Mouse (Mus musculus) layer of hippocampus, postnatal 10 days (tissue): Measurements from ENCODE around the gene Slc35f3. TPM values are rescaled to one million over a fixed set of nuclear protein-coding genes. Genes with fewer than 3 reads are reported as not detected.

ENCODE experiments used
- DNase-seq, 2 experiments: peaks; one replicate each; pipeline ENCODE4 v3.0.0; 2021; ENCODE audit warnings: low spot score in 2 of 2
- total RNA-seq, 2 experiments: library from RNA; stranded (reverse); gene quantifications; 2 replicates each; pipeline ENCODE4 v1.2.3; 2021

Slc35f3 gene
- total RNA-seq, 2 experiments from 2014 or later: 30.4 to 31.0 TPM

DNA sequence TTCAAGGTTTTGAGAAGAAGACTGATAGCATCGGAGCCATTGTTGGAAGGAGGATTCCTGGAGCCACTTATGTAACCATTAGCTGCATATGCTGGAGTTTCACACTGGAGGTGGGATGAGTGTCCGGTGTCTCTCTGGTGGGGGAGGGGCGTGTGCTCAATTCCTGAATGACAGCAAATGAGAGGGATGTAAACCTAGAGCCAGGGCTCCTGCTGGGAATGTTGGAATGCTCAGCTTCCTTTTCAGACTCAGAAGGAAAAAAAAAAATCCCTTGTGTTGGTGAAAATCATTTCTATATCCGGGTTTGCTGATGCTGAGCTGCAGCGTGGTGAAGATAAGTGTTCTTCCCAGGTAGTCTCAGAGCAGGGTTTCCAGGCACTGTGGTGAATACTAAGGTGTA, 29.4 kb downstream of the Slc35f3 start:
- DNase-seq: no peak

DNA sequence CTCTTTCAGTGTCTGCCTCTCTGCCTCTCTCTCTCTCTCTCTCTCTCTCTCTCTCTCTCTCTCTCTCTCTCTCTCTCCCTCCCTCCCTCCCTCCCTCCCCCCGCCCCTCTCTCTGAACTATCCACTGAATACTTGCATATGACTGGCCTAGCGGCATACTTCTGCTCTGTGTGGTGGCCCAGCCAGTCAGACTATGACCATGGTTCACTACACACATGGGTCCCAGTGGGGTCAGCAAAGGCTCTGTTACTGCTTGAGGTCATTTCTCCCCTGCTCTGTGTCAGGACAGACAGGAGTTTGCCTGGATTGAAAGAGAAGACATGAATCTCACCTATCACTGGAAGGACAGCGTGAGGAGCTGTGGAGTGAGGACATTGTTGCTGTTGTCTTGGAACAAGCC, 40.5 kb downstream of the Slc35f3 start:
- DNase-seq: no peak

DNA sequence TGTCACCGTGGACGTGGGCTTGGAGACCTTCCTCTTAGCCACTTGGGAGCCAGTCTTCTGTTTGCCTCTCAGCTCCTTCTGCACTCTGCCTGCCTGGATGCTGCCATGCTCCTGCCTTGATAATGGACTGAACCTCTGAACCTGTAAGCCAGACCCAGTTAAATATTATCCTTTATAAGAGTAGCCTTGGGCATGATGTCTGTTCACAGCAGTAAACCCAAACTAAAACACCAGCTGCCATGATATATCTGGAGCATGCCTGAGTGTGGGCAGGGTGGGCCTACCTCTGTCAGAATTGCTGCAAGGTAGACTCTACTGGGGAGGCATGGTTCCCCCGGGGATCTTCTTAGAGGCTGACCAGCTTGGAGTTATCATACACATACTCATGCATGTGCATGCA, 41.0 kb downstream of the Slc35f3 start:
- DNase-seq: no peak

DNA sequence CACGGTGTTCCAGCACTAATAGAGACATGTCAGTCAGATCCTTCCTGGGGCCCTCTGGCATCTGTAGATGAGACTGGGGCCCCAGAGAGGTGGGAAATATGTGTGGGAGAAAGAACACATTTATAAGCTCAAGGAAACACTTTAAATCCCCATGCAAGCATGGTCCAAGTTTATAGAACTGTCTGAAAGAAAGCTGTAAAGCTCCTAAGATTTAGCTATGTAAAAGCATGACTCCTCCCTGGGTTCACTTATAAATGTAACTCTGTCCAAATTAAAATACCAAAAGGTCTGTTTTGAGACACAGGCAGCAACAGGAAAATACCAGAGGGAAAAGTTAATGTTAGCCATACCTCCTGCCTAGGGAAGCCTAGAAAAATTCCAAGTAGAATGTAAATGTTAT, 42.8 kb downstream of the Slc35f3 start:
- DNase-seq: no peak

DNA sequence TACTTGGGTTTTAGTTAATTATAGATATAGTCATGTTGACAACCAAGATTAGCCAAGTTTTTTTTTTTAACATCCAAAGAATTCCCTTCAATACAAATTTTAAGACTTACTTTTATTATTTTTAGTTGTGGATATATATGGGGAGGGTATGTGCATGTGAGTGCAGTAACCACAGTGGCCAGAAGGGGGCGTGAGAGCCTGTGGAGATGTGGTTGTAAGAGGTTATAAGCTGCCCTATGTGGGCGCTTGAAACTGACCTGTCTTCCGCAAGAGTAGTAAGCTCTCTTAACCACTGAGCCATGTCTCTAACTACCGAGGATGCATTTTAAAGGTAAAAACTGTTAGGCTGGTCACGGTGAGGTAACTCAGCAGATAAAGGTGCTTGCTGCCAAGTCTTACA, 45.1 kb downstream of the Slc35f3 start:
- DNase-seq: no peak

DNA sequence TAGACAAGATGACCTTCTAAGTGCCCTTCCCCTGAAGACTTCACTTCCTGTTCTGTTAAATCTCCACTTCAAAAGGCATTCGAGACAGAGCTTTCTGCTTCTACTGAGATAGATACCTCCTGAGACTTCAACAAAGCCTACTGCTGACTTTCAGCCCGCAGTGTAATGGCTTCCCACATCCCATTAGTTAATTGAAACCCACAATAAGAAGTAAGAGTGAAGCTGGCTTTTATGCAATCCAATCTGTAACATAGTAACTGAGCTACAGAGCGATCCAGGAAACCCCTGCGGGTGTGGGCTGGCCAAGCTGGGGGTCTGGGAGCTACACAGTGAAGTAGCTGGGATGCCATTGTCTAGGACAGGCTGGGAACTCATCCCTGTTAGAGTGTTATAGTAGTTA, 46.7 kb downstream of the Slc35f3 start:
- no peak for DNase-seq

DNA sequence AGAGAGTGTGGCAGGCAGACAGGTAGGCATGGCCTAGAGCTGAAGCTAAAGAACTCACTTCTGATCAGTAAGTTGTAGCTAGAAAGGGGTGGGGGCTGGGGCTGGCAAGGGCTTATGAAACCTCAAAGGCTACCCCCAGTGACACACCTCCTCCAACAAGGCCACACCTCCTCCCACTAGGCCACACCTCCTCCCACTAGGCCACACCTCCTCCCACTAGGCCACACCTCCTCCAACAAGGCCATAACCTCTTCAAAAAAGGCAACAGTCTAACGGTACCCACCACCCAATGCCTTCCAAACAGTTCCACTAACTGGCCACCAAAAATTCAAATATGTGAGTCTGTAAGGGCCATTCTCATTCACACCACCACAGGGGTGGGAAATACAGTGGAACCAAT, 54.9 kb downstream of the Slc35f3 start:
- no peak for DNase-seq

DNA sequence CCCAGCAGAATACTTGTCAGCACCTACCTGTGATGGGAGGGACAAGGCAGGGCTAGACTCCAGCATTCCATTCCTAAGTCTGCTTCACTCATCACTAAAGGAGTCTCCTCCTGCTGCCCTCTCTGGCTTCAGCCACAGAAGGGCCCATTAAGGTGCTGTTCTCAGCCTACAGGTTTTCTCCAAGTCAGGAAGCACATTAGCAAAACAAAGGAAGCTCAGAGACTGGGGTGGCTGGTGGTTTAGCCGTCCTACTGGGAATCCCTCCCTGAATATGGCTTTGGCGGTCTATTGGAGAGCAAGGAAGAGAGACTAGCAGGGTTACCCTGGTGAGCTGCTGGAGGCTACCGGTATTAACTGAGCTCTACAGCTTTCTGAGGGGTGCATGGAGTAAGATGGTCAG, 59.6 kb downstream of the Slc35f3 start:
- DNase-seq: no peak

DNA sequence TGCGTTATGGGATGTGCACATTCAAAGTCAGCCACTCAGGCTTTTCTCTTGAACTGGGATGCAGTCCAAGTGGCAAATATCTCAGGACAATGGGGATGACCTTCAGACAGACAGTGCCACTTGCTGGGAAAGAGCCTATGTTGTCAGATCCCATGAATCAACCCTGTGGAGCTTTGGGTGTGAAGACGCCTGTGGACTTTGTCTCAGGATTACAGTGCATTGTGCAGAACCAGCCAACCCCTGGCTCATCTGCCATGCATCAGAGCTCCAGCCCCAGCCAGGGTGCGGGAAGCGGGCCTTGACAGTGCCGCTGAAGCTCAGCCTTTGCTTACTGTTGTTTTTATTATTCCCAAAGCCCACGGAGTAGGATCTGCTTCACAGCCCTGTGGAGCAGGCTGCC, 60.9 kb downstream of the Slc35f3 start:
- DNase-seq: no peak

DNA sequence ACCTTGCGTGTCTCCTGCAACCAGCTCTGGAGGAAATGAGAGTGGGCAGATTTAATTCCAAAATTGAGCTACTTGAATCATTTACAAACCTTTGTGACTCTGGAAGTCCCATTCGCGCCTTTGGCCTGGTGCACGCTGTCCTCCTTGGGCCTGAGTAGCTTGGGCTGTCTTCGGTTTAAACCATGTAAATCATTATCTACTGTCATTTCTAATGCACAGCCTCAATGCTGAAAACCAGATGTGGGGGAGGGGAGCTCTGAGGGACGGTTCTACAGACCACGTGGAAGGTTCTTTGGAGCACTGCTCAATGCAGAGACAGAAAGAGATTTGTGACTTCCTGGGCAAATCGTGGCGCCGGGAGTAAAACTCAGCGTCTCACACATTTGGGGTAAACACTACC, 61.7 kb downstream of the Slc35f3 start:
- DNase-seq: no peak

DNA sequence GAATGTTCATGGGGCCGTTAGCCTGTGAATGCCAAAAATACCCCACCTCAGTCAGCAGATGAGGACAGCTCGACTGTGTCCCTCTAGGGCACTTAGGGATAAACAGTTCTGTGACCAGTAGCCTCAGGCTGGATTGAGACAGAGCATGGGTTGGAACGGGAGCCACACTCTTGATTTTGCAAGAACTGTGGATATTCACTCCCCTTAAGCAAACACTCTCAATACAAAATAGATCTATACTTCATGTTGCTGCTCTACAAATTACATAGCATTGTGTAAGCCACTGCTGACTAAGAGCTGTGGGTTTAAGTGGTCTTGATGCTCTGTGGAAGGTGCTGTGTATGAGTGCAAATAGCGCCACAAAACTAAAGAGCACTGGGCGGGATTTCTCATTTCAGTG, 62.3 kb downstream of the Slc35f3 start:
- DNase-seq: no peak

DNA sequence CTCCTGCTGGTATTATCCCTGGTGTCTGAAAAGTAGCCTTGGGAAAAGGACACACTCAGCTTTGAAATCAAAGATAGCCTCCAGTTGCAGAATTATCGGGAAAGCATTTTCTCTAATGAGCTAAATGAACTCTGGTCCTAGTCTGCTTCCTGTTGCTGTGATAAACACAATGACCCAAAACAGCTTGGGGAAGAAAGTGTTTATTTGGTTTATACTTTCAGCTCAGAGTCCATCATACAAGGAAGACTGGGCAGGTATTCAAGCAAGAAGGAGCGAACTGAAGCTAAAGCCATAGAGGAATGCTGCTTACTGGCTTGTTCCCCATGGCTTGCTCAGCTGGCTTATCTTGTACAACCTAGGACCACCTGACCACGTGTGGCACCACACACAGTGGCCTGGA, 67.9 kb downstream of the Slc35f3 start:
- no peak for DNase-seq

DNA sequence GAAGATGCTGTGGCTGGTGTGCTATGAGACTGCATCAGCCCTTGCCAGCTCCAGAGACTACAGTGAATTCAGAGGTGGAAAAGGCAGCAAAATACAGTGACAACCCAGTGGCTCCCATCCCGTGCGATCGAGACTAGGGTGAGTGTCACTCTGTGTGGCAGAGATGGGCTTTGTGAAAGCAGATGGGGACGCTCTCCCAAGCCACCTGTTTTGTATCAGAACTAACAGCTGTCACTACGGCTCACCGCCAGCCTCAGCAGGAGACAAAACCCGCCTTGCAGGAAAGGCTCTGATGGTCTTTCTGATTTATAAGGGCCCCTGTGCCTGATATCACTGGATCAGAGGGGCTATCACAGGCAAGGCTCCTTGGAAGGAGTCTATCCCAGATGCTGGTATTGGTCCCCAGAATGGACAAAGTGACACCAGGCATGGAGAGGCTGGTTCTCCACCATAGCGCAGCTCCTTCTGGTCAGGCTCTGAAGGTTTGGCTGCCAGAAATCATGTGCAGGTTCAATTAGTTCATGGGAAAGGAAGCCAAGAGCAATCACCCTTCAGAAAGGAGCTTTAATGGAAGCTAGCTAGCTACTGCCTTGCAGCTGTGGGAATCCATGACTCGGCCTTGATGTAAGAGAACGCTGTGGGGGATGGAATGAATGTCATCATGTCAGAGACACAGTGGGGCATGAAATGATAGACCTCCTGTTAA, 70.1 kb downstream of the Slc35f3 start:
- peak; percentile 67 to 71 for DNase-seq

DNA sequence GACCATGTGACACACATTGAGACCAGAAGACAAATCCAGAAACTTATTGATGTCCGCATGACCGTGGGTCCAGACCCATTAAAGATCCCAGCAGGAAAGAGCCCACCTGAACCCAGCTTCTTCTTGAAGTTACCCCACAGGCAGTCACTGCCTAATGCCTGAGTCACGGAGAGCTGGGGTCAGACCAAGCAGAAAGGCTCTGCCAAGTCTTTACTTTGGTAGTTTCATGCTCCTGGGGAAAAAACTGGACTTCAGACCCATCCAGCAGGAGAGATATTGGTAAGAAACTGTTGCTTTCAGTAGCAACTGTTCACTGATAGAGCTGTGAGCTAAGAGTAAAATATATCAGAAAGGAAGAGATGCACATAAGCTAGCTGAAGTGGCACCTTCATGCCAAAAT, 73.5 kb downstream of the Slc35f3 start:
- no peak for DNase-seq

DNA sequence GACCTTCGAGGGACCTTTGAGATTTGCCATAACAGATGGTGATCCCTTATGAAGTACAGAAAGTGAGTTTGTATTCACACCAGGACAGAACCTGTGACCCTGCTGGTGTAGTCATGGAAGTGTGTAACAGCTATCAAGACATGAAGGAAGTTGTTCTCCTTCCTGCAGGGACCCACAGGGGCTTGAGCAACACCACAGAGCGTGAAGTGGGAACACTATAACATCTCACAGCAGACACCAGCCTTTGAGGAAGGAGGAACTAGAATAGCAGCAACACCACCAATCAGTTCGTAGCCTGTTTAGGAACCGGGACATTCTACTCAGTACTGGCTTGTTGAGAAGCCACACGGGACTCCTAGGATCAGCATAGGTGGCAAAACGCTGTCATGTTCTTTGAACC, 81.2 kb downstream of the Slc35f3 start:
- DNase-seq: no peak

DNA sequence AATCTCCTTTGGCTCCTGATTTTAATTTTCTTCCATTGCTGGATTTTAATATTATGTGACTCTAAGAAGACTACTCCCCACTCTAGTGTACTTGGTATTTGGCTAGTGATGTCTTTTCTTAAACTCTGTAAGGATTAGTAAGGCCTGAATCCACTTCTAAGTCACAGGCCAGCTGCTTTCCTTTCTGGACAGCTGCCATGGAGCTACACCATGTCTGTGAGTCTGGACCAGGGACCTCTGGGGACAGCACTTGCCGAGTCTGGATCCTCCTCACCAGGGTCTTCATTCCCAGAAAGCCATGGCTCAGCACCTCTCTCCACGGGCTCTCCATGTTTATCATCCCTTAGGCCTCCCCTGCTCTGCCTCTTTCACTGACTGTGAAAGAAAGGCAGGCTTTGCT, 81.8 kb downstream of the Slc35f3 start:
- DNase-seq: no peak

DNA sequence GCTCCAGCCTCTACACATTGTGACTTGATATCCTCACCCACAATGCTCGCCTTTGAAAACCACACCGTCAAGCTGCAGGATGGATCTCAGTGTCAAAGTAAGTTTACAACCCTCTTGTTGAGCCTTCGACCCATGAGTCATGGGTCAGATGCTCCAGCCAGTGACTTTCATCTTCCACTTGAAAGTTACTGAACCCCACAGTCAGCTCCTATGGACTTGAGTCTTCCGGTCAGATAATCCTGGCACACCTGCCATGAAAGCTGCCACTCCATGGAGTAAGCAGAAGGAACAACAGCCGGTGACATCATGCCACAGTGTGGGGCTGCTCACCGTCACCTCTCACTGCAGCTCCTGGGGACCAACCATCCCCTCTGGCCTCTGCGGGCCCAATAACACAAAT, 82.9 kb downstream of the Slc35f3 start:
- no peak for DNase-seq

DNA sequence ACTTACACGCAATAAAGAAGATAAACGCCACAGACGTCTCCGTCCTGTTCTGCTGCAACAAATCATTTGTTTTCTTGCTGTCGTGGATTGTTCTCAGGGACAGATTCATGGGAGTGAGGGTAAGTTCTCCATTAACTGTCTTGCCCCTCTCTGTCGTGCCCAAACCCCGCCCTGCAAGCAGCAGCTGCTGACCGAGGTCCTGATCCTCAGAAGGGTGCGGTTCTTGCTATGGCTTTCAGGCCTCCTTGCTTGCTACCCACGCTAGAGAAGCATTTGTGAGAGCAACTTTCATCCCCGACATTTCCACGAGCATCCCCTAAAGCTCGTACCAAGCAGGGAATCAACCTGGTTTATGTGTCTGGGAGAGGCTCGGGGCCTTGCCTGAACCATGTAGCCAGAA, 83.9 kb downstream of the Slc35f3 start:
- DNase-seq: no peak

DNA sequence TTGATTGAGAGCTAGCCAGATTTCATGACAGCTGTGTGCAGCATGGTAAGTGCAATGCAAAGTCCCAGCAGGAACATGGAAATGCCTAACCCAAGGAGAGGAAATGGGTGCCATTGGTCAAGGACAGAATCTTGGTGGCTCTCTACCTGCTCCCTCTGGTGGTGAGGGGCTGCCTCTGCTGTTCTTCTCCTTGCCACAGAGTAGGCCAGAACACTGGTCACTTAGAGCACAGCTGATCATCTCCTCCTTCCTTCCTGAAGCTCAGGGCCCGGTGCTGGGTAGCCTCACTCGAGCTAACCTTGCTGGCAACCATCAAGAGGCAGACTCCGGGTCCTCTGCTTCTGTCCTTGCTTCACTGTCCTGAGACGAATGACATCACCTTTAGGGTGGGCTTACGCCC, 84.4 kb downstream of the Slc35f3 start:
- peak; percentile 49 to 56 for DNase-seq

DNA sequence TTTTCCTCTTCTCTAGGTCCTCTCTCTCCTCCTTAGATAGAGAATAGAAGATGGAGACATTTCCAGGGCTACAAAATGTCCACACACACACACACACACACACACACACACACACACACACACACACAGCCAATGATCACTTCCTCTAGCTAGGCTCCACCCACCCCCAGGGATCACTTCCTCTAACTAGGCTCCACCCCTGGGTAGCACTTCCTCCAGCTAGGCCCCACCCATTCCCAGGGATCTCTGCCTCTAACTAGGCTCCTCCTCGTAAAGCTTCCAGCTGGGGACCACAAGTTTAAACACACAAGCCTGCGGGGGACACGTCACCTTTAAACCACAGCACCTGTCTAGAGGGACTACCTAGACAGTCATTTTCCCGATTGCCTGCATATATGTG, 89.2 kb downstream of the Slc35f3 start:
- no peak for DNase-seq

DNA sequence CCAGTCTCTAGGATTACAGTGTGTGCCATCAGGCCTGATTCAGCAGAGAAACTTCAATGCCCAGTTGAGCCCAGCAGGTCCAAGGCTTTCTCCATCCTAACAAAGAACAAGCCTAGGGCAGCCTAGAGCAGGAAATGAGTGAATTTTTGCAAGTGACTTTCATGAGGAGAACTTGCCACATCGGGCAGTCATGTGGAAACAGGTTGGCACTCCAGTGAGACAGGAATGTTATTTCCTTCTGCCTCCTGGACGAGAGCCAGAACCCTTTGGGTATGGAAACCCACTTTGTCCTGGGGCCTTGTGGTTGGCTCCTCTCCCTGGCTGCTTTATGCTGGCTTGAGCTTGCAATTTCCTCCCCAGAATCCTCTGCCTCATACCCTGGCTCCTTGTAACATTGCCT, 93.2 kb downstream of the Slc35f3 start:
- no peak for DNase-seq

DNA sequence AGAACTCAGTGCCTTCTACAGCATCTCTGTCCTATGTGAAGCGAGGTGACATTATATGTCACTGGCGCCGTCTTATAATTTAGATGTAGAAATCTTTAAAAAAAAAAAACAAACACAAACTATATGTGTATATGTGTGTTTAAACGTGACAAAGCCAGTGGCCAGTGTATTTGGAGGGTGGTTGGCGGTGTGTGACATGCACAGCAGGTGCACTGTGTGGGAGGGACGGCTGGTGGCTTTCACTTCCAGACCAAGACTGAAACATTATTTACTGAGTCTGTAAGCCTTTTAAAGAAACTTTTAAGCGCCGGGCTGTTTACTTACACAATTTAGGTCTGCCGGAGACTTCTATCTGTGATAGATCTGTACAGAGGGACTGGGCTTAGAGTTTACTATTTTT, 97.0 kb downstream of the Slc35f3 start:
- DNase-seq: no peak

DNA sequence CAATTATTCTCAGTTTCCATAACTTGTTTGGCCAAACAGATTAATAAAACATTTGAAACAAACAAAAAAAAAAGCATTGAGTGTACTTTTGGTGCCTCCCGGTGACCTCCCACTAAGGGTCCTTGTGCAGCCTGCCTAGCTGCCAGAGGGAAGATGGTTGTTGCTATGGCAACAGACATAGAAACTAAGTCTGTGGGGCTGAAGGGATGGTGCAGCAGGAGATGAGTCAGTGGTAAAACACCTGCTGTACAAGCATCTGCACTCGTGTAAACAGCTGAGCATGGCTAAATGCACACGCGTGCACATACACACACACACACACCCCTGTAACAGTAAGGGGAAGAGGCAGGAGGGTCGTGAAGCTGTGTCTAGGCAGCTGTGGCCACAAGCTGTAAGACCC, 97.6 kb downstream of the Slc35f3 start:
- DNase-seq: no peak

DNA sequence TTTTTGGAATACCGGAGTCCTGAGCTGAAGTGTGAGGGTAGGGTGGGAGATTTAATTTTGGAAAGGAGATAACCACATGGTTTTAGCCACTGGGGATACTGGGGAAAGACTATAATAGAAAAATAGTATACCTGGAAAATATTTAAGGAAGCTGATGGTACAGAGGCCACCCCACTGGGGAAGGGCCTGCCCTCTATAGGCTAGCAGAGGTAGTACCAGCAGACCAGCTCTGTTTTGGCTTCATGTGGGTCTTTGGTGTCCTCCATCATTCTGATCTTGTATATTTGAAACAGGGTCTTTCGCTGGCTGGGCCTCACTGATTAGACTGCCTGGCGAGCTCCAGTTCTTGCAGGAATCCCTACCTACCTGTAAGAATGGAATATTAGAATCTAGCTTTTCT, 100.0 kb downstream of the Slc35f3 start:
- no peak for DNase-seq
